Mouse (Mus musculus) heart, embryonic 15.5 days (tissue): Measurements from ENCODE around the gene Exoc1. TPM values are rescaled to one million over a fixed set of nuclear protein-coding genes. Genes with fewer than 3 reads are reported as not detected.

Experiments used
- ATAC-seq: fragments of 200-750 bp; cut with Nextera tagmentation; replicated peaks from 2 replicates; pipeline ENCODE4 v1.8.0; 2017; ENCODE audit warnings: low read depth, moderate TSS enrichment; ENCODE audit not compliant: insufficient number of reproducible peaks, insufficient read depth, low FRiP score
- H3K27ac ChIP-seq: fragments of 300-500 bp; sonication (generic); 2 replicates; pipeline ENCODE4 v1.5.1; 2015; ENCODE audit warnings: mild to moderate bottlenecking, inconsistent platforms
- H3K27me3 ChIP-seq: fragments of 300-500 bp; sonication (generic); 2 replicates; pipeline ENCODE4 v1.6.1; 2015; ENCODE audit warnings: inconsistent platforms
- H3K36me3 ChIP-seq: fragments of 300-500 bp; sonication (generic); 2 replicates; pipeline ENCODE4 v1.6.1; 2015; ENCODE audit warnings: mild to moderate bottlenecking, inconsistent platforms
- H3K4me1 ChIP-seq: fragments of 300-500 bp; sonication (generic); replicated peaks from 2 replicates; pipeline ENCODE4 v1.6.1; 2015; ENCODE audit warnings: inconsistent platforms
- H3K4me2 ChIP-seq: fragments of 300-500 bp; sonication (generic); 2 replicates; pipeline ENCODE4 v1.6.1; 2015; ENCODE audit warnings: inconsistent platforms, mild to moderate bottlenecking, moderate library complexity
- H3K4me3 ChIP-seq: fragments of 300-500 bp; sonication (generic); 2 replicates; pipeline ENCODE4 v1.5.1; 2015; ENCODE audit warnings: mild to moderate bottlenecking, inconsistent platforms
- H3K9ac ChIP-seq: fragments of 300-500 bp; sonication (generic); 2 replicates; pipeline ENCODE4 v1.6.1; 2015; ENCODE audit warnings: mild to moderate bottlenecking, inconsistent platforms
- H3K9me3 ChIP-seq: fragments of 300-500 bp; sonication (generic); replicated peaks from 2 replicates; pipeline ENCODE4 v1.6.1; 2016; ENCODE audit warnings: inconsistent platforms
- WGBS: fragments of 180-500 bp; shearing (Covaris S2); methylation state at CpG from one replicate; pipeline ENCODE4 v1.1.7; 2015; ENCODE audit warnings: mixed read lengths; 5-methylcytosine and 5-hydroxymethylcytosine counted together
- polyA plus RNA-seq: library from polyadenylated mRNA; unstranded; fragments of >200 nt; fragmentation: Nextera tagmentation; extraction: Ambion mirVana; gene quantifications from 2 replicates; pipeline ENCODE4 v1.2.1, GENCODE M21; 2015

Gene Exoc1
- 19.0 and 23.0 TPM in 2 replicates for polyA plus RNA-seq

GRCm38 (mm10) chr5:76529040-76529703, at the start of gene Exoc1:
Exoc1 (plus strand) TSS chr5:76529311.
- Histone ChIP-seq H3K27me3 (no peaks in the 10 kb centered on the region), H3K9me3 (no peaks in the 10 kb centered on the region), H3K4me2 (peak within 1 kb of the TSS; percentile 67), H3K4me1 (peaks cover 8% of the 10 kb centered on the region), H3K4me3 (peak within 1 kb of the TSS; percentile 78), H3K9ac (peak within 1 kb of the TSS; percentile 72), H3K27ac (peak within 1 kb of the TSS; percentile 80), H3K36me3 (peaks cover 4% of the 10 kb centered on the region; the same call in 1 of the 2 replicates)
- ATAC-seq, result peak; percentile 99
- under 1% methylated on average over 39 of the region's 39 CpGs for whole genome bisulfite sequencing

GRCm38 (mm10) chr5:76483811-76484210, 45.3 kb upstream of the Exoc1 start, which contains the start of gene Gm7271:
Gm7271 (plus strand) TSS chr5:76484040.
- no peak within 1 kb of the TSS for H3K4me3 ChIP-seq
- H3K9me3 ChIP-seq, result no peaks in the 10 kb centered on the region
- H3K27ac ChIP-seq, result no peak within 1 kb of the TSS
- H3K4me2 ChIP-seq, result no peak within 1 kb of the TSS
- ATAC-seq, result no peak
- no peaks in the 10 kb centered on the region for H3K4me1 ChIP-seq
- H3K27me3 ChIP-seq, result peaks cover 11% of the 10 kb centered on the region
- H3K36me3 ChIP-seq, result no peaks in the 10 kb centered on the region
- no peak within 1 kb of the TSS for H3K9ac ChIP-seq
- WGBS, result 50% methylated on average over 5 of the region's 5 CpGs

- no peak overlapping the region for H3K9ac ChIP-seq
- no peaks in the 10 kb centered on the region for H3K36me3 ChIP-seq
- H3K4me2 ChIP-seq, result no peak overlapping the region
- no peaks in the 10 kb centered on the region for H3K9me3 ChIP-seq
- WGBS, result 79% methylated on average over 13 of the region's 13 CpGs
- no peak for ATAC-seq
- no peak overlapping the region for H3K27ac ChIP-seq
- H3K4me3 ChIP-seq, result no peak overlapping the region
- 0 out of 2 replicates have a peak, but pooled peaks cover 7% of the 10 kb centered on the region for H3K27me3 ChIP-seq
- H3K4me1 ChIP-seq, result no peaks in the 10 kb centered on the region
These were observed 34.0 kb upstream of the Exoc1 start for GRCm38 (mm10) chr5:76495126-76495525.

GRCm38 (mm10) chr5:76522446-76522845, 6.7 kb upstream of the Exoc1 start:
- Histone ChIP-seq H3K27ac (no peak overlapping the region), H3K27me3 (no peaks in the 10 kb centered on the region), H3K9me3 (no peaks in the 10 kb centered on the region), H3K4me3 (no peak overlapping the region), H3K9ac (no peak overlapping the region), H3K4me1 (no peaks in the 10 kb centered on the region), H3K4me2 (no peak overlapping the region), H3K36me3 (no peaks in the 10 kb centered on the region)
- 63% methylated on average over 1 of the region's 1 CpGs for WGBS
- no peak for ATAC-seq

- no peaks in the 10 kb centered on the region for H3K9me3 ChIP-seq
- no peak overlapping the region for H3K4me3 ChIP-seq
- H3K27ac ChIP-seq, result no peak overlapping the region
- no peak for ATAC-seq
- no peaks in the 10 kb centered on the region for H3K27me3 ChIP-seq
- H3K4me2 ChIP-seq, result no peak overlapping the region
- H3K36me3 ChIP-seq, result no peaks in the 10 kb centered on the region
- H3K4me1 ChIP-seq, result no peaks in the 10 kb centered on the region
- no peak overlapping the region for H3K9ac ChIP-seq
- 63% methylated on average over 5 of the region's 5 CpGs for WGBS
These were observed 4.5 kb upstream of the Exoc1 start for GRCm38 (mm10) chr5:76524623-76525022.

GRCm38 (mm10) chr5:76525066-76525465, 4.0 kb upstream of the Exoc1 start:
- no peak overlapping the region for H3K4me2 ChIP-seq
- WGBS, result 57% methylated on average over 4 of the region's 4 CpGs

GRCm38 (mm10) chr5:76525829-76526228, 3.3 kb upstream of the Exoc1 start:
- no peak overlapping the region for H3K4me2 ChIP-seq
- H3K27me3 ChIP-seq, result no peaks in the 10 kb centered on the region
- H3K27ac ChIP-seq, result no peak overlapping the region
- H3K9me3 ChIP-seq, result no peaks in the 10 kb centered on the region
- no peak overlapping the region for H3K4me3 ChIP-seq
- WGBS, result 32% methylated on average over 2 of the region's 2 CpGs
- no peak overlapping the region for H3K9ac ChIP-seq
- ATAC-seq, result no peak
- H3K36me3 ChIP-seq, result no peaks in the 10 kb centered on the region
- H3K4me1 ChIP-seq, result peaks cover 8% of the 10 kb centered on the region

More at GRCm38 (mm10) chr5:76525066-76525465, 4.0 kb upstream of the Exoc1 start:
- Histone ChIP-seq H3K4me3 (no peak overlapping the region), H3K4me1 (peaks cover 4% of the 10 kb centered on the region), H3K9me3 (no peaks in the 10 kb centered on the region), H3K9ac (no peak overlapping the region), H3K36me3 (no peaks in the 10 kb centered on the region), H3K27me3 (no peaks in the 10 kb centered on the region), H3K27ac (no peak overlapping the region)
- ATAC-seq, result no peak

- Histone ChIP-seq H3K27me3 (no peaks in the 10 kb centered on the region), H3K27ac (peak overlapping the region; percentile 80), H3K4me2 (peak overlapping the region; percentile 67), H3K4me3 (peak overlapping the region; percentile 78), H3K9me3 (no peaks in the 10 kb centered on the region), H3K4me1 (peaks cover 8% of the 10 kb centered on the region), H3K9ac (peak overlapping the region; percentile 72), H3K36me3 (peaks cover 4% of the 10 kb centered on the region; the same call in 1 of the 2 replicates)
- WGBS, result 8% methylated on average over 9 of the region's 9 CpGs
- no peak for ATAC-seq
These were observed 574 bp downstream of the Exoc1 start for GRCm38 (mm10) chr5:76529704-76530066.

- Histone ChIP-seq H3K9ac (no peak overlapping the region), H3K9me3 (no peaks in the 10 kb centered on the region), H3K36me3 (peaks cover 31% of the 10 kb centered on the region; the same call in 1 of the 2 replicates), H3K4me3 (no peak overlapping the region), H3K4me1 (peaks cover 8% of the 10 kb centered on the region), H3K27me3 (no peaks in the 10 kb centered on the region), H3K27ac (no peak overlapping the region), H3K4me2 (no peak overlapping the region)
- 83% methylated on average over 6 of the region's 6 CpGs for WGBS
- ATAC-seq, result no peak
These were observed 4.1 kb downstream of the Exoc1 start for GRCm38 (mm10) chr5:76533186-76533585.

- H3K9ac ChIP-seq, result no peak overlapping the region
- ATAC-seq, result no peak
- H3K36me3 ChIP-seq, result peaks cover 42% of the 10 kb centered on the region
These were observed 7.1 kb downstream of the Exoc1 start for GRCm38 (mm10) chr5:76536231-76536630.

GRCm38 (mm10) chr5:76537578-76537977, 8.5 kb downstream of the Exoc1 start:
- H3K4me1 ChIP-seq, result no peaks in the 10 kb centered on the region
- no peak overlapping the region for H3K4me2 ChIP-seq
- ATAC-seq, result no peak
- H3K9me3 ChIP-seq, result no peaks in the 10 kb centered on the region
- H3K27ac ChIP-seq, result no peak overlapping the region
- WGBS, result 92% methylated on average over 10 of the region's 10 CpGs
- no peak overlapping the region for H3K4me3 ChIP-seq
- no peaks in the 10 kb centered on the region for H3K27me3 ChIP-seq
- peaks cover 49% of the 10 kb centered on the region for H3K36me3 ChIP-seq
- no peak overlapping the region for H3K9ac ChIP-seq

More at GRCm38 (mm10) chr5:76536231-76536630, 7.1 kb downstream of the Exoc1 start:
- Histone ChIP-seq H3K4me2 (no peak overlapping the region), H3K4me1 (no peaks in the 10 kb centered on the region), H3K27me3 (no peaks in the 10 kb centered on the region), H3K9me3 (no peaks in the 10 kb centered on the region), H3K27ac (no peak overlapping the region), H3K4me3 (no peak overlapping the region)
- WGBS, result 59% methylated on average over 1 of the region's 1 CpGs

- WGBS, result 67% methylated on average over 8 of the region's 8 CpGs
These were observed 11.1 kb downstream of the Exoc1 start for GRCm38 (mm10) chr5:76540181-76540580.

More at GRCm38 (mm10) chr5:76540181-76540580, 11.1 kb downstream of the Exoc1 start:
- Histone ChIP-seq H3K4me2 (no peak overlapping the region), H3K36me3 (peaks cover 63% of the 10 kb centered on the region), H3K4me3 (no peak overlapping the region), H3K4me1 (no peaks in the 10 kb centered on the region), H3K27me3 (no peaks in the 10 kb centered on the region), H3K9me3 (no peaks in the 10 kb centered on the region), H3K27ac (peak overlapping the region; percentile 34), H3K9ac (no peak overlapping the region)
- no peak for ATAC-seq
